Mouse (Mus musculus): ENCODE measurements around the gene Rpp25l.

- TF ChIP-seq CTCF (IDR thresholded peaks at IDR 0.05) (no peak), POLR2A (IDR thresholded peaks at IDR 0.05; ENCODE audit: insufficient read depth, low read depth, low read length) (no peak), EP300 (IDR thresholded peaks at IDR 0.05; ENCODE audit: insufficient read depth, low read depth, low read length) (no peak)
Measured at GRCm38 (mm10) chr4:41716834-41717233, 3.5 kb upstream of the Rpp25l start.
